Mouse (Mus musculus) limb, embryonic 15.5 days (tissue): ENCODE data around the gene Gm43517. TPM values are rescaled to one million over a fixed set of nuclear protein-coding genes. Genes with fewer than 3 reads are reported as not detected.

ENCODE experiments used
- ATAC-seq: fragments of 200-750 bp; cut with Nextera tagmentation; 2 replicates; pipeline ENCODE4 v1.8.0; 2017; ENCODE audit warnings: low read depth, moderate TSS enrichment; ENCODE audit not compliant: insufficient number of reproducible peaks, low FRiP score, low TSS enrichment
- H3K27ac ChIP-seq: fragments of 300-500 bp; sonication (generic); 2 replicates; pipeline ENCODE4 v1.5.1; 2015; ENCODE audit warnings: moderate library complexity, mild to moderate bottlenecking, inconsistent platforms
- H3K27me3 ChIP-seq: fragments of 300-500 bp; sonication (generic); 2 replicates; pipeline ENCODE4 v1.6.1; 2015; ENCODE audit warnings: inconsistent platforms
- H3K36me3 ChIP-seq: fragments of 300-500 bp; sonication (generic); 2 replicates; pipeline ENCODE4 v1.6.1; 2015; ENCODE audit warnings: inconsistent platforms
- H3K4me1 ChIP-seq: fragments of 300-500 bp; sonication (generic); 2 replicates; pipeline ENCODE4 v1.6.1; 2015; ENCODE audit warnings: inconsistent platforms
- H3K4me2 ChIP-seq: fragments of 300-500 bp; sonication (generic); 2 replicates; pipeline ENCODE4 v1.6.1; 2015; ENCODE audit warnings: mild to moderate bottlenecking, inconsistent platforms
- H3K4me3 ChIP-seq: fragments of 300-500 bp; sonication (generic); 2 replicates; pipeline ENCODE4 v1.5.1; 2015; ENCODE audit warnings: mild to moderate bottlenecking, inconsistent platforms
- H3K9ac ChIP-seq: fragments of 300-500 bp; sonication (generic); 2 replicates; pipeline ENCODE4 v1.6.1; 2015; ENCODE audit warnings: inconsistent platforms
- H3K9me3 ChIP-seq: fragments of 300-500 bp; sonication (generic); 2 replicates; pipeline ENCODE4 v1.6.1; 2016; ENCODE audit warnings: inconsistent platforms
- WGBS: fragments of 180-500 bp; shearing (Covaris S2); methylation state at CpG from one replicate; pipeline ENCODE4 v1.1.7; 2015; 5-methylcytosine and 5-hydroxymethylcytosine counted together
- polyA plus RNA-seq: library from polyadenylated mRNA; unstranded; fragments of >200 nt; fragmentation: Nextera tagmentation; extraction: Ambion mirVana; gene quantifications from 2 replicates; pipeline ENCODE4 v1.2.1, GENCODE M21; 2015

Gene Gm43517
- not detected in 2 replicates for polyA plus RNA-seq

GRCm38 (mm10) chr12:49384876-49385630, at the start of gene Gm43517:
Gene Gm43517 (plus strand): TSS chr12:49385174.
- Histone ChIP-seq H3K9ac (no peak within 1 kb of the TSS), H3K36me3 (no peaks in the 10 kb centered on the region), H3K27ac (no peak within 1 kb of the TSS), H3K9me3 (no peaks in the 10 kb centered on the region; the same call in 1 of the 2 replicates), H3K4me3 (peak within 1 kb of the TSS; percentile 39), H3K27me3 (peaks cover 71% of the 10 kb centered on the region), H3K4me2 (peak within 1 kb of the TSS; percentile 56), H3K4me1 (peaks cover 20% of the 10 kb centered on the region)
- ATAC-seq = no peak
- 2% methylated on average over 74 of the region's 75 CpGs for WGBS

DNA sequence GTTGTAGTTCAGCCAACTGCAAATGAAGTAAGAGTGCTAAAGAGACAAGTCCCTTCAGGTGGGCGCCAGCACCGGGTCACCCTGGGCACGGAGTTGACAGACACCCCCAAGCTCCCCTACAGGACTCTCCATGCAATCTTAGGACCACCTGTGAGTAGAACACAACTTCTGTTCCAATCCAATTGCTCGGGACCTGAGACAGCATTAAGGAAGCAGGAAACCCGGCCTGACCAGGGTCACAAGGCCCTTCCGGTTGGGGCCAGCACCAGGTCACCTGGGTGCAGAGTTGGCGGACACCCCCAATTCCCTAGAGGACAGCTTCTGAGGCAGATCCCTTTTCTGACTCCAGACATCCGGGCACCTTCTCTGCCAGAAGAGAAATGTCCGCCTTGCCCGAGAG, 35.3 kb upstream of the Gm43517 start:
- Histone ChIP-seq H3K36me3 (no peaks in the 10 kb centered on the region), H3K9me3 (no peaks in the 10 kb centered on the region), H3K27ac (no peak overlapping the region), H3K4me3 (no peak overlapping the region), H3K4me2 (no peak overlapping the region), H3K4me1 (no peaks in the 10 kb centered on the region), H3K9ac (no peak overlapping the region), H3K27me3 (no peaks in the 10 kb centered on the region)
- no peak for ATAC-seq
- 85% methylated on average over 10 of the region's 10 CpGs for WGBS

DNA sequence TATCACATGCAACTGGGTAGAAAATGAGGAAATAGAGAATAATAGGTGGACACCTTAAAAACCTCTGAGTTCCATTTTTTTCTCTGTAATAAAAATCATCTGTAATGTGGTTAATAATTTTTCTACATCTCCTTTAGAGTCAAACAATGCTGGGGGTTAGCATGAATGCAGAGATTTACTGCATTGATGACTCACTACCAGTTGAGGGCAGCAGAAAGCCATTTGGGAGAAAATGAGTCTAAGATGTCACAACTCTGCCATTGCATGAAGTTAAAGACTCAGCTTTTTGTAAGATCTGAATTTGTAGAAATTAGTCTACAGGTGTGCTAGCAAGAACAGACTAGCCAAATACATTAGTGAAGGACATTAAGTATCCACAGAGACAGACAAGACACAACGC, 16.0 kb upstream of the Gm43517 start:
- no peak overlapping the region for H3K4me2 ChIP-seq
- no peaks in the 10 kb centered on the region for H3K4me1 ChIP-seq
- no peak overlapping the region for H3K4me3 ChIP-seq
- no peaks in the 10 kb centered on the region for H3K9me3 ChIP-seq
- H3K27ac ChIP-seq = no peak overlapping the region
- H3K9ac ChIP-seq = no peak overlapping the region
- 69% methylated on average over 1 of the region's 1 CpGs for WGBS
- peaks cover 36% of the 10 kb centered on the region for H3K27me3 ChIP-seq
- ATAC-seq = no peak
- H3K36me3 ChIP-seq = no peaks in the 10 kb centered on the region

DNA sequence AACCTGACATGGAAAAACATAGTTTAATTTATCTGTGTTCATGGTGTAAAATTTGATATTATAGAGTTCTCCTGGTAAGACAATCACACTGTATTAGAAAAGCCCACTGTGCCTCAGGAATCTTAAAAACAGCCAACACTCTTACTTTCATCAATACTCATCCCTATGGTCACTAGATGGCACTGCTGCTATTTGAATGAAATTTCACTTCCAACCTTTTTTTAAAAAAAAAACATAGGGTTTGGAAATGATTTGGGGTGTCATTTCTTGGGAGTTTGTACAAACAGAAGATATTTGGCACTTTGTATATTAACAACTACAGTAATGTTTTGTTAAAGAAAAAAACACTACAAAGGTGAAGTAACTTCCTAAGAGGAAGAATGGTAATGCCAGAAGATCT, 12.8 kb upstream of the Gm43517 start:
- Histone ChIP-seq H3K9ac (no peak overlapping the region), H3K9me3 (no peaks in the 10 kb centered on the region), H3K27ac (no peak overlapping the region), H3K36me3 (no peaks in the 10 kb centered on the region), H3K4me2 (no peak overlapping the region), H3K4me3 (no peak overlapping the region), H3K4me1 (peaks cover 5% of the 10 kb centered on the region; the same call in 1 of the 2 replicates), H3K27me3 (peaks cover 66% of the 10 kb centered on the region)
- ATAC-seq = no peak

- peaks cover 5% of the 10 kb centered on the region; the same call in 1 of the 2 replicates for H3K4me1 ChIP-seq
- WGBS = 9% methylated on average over 5 of the region's 5 CpGs
- H3K27ac ChIP-seq = no peak overlapping the region
- no peaks in the 10 kb centered on the region for H3K36me3 ChIP-seq
- H3K9me3 ChIP-seq = no peaks in the 10 kb centered on the region
- ATAC-seq = no peak
- H3K27me3 ChIP-seq = peaks cover 76% of the 10 kb centered on the region
- H3K4me2 ChIP-seq = no peak overlapping the region
- no peak overlapping the region for H3K4me3 ChIP-seq
- H3K9ac ChIP-seq = no peak overlapping the region
These were observed 11.8 kb upstream of the Gm43517 start for GRCm38 (mm10) chr12:49373176-49373575.

GRCm38 (mm10) chr12:49373821-49374605, 11.0 kb upstream of the Gm43517 start:
- ATAC-seq = no peak
- Histone ChIP-seq H3K9ac (no peak overlapping the region), H3K4me2 (peak overlapping the region; percentile 31), H3K4me1 (peaks cover 5% of the 10 kb centered on the region; the same call in 1 of the 2 replicates), H3K36me3 (no peaks in the 10 kb centered on the region), H3K27me3 (peaks cover 84% of the 10 kb centered on the region), H3K4me3 (peak overlapping the region; percentile 16), H3K9me3 (no peaks in the 10 kb centered on the region), H3K27ac (no peak overlapping the region)
- 3% methylated on average over 24 of the region's 24 CpGs for WGBS

DNA sequence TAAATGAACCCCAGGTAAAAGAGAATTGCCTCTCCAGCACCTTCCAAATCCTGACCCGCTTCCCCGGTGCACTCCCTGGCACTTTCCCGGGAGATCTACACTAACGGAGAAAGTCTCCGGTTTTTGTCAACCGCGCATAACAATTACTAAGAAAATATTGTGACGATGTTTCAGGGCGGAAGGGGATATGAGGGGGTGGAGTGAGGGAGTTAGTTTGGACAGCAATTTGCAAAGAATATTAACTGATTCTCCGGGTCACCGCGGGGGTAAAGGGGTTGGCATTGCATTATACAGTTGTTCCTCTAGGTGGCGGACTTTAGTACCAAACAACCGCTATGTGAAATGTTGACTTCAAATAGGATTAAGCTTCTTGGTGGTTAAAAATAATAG, 10.4 kb upstream of the Gm43517 start:
- Histone ChIP-seq H3K27ac (no peak overlapping the region), H3K27me3 (peaks cover 90% of the 10 kb centered on the region), H3K36me3 (no peaks in the 10 kb centered on the region), H3K4me3 (peak overlapping the region; percentile 16), H3K4me1 (peaks cover 5% of the 10 kb centered on the region; the same call in 1 of the 2 replicates), H3K9ac (no peak overlapping the region), H3K9me3 (no peaks in the 10 kb centered on the region), H3K4me2 (peak overlapping the region; percentile 31)
- ATAC-seq = no peak
- under 1% methylated on average over 14 of the region's 14 CpGs for WGBS

DNA sequence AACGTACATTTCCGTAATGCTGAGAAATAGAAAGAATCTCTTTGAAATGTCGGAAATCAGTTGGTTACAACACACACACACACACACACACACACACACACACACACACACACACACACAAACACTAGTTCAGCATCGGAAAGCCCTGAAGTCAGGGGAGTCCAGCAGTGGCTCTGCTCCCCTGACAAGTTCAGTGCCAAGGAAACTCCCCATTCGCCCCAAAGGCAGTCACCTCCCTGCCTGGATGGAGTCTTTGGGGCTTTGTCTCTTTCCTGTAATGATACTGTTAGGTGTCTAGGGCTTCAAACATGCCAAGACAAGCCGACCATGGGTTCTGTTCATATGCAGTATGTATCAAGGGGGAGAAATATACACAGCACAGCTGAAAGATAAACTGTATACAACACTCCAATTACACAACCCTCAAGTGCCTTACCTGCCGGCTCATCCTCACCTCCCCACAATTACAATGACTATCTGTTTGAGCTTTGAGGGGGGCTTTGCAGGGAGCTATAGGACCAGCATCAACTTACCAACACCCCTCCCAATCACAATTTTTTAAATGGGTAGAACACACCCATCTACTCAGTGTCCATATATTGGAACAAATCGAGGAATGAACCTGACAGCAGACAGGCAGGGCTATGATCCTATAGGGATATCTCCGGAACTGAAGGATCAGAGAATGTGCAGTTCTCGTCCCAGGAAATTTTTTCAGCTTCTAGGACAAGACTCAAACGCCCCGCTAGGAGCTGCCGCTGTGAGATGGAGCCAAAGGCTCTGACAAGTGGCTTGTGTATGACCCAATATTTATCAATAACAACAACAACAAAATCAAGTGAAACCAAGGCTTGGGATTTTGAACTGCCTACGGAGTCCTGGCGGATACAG, 9.3 kb upstream of the Gm43517 start:
- ATAC-seq = no peak
- Histone ChIP-seq H3K27me3 (peaks cover 92% of the 10 kb centered on the region), H3K4me2 (no peak overlapping the region), H3K36me3 (no peaks in the 10 kb centered on the region), H3K9me3 (no peaks in the 10 kb centered on the region), H3K27ac (no peak overlapping the region), H3K4me3 (no peak overlapping the region), H3K4me1 (peaks cover 5% of the 10 kb centered on the region; the same call in 1 of the 2 replicates), H3K9ac (no peak overlapping the region)
- WGBS = 3% methylated on average over 15 of the region's 15 CpGs

DNA sequence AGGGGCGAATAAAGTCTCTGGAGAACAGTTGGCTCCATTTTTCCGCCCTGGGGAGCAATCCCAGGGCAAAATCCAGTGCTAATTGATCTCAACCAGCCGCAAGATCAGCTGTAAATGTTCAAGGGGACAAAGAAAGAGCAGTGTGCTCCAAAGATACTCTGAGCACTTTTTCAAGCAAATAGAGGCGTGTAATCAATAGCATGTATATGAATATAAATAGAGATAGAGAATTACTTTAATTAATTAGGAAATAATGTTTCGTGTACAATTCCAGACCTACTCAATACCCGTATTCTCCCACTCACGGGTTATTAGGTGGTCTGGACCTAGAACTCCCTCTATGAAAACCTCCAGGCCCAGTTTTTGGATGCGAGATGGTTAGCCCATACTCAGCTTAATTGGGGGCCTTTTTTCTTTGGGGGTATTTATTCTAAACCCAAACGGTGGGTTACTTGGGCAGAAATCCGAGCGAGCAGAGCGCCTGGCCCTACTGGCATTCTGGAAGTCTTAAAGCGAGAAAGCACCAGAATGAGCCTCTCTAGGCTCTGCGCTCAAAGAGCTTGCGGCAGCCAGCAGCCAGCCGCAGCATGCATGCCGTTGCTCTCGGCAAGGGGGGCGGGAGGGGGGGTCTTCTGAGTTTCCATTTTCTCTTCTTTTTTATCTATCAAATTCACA, 8.5 kb upstream of the Gm43517 start:
- H3K4me2 ChIP-seq = no peak overlapping the region
- ATAC-seq = no peak
- H3K4me1 ChIP-seq = peaks cover 5% of the 10 kb centered on the region; the same call in 1 of the 2 replicates
- H3K36me3 ChIP-seq = no peaks in the 10 kb centered on the region
- H3K9me3 ChIP-seq = no peaks in the 10 kb centered on the region
- H3K27ac ChIP-seq = no peak overlapping the region
- no peak overlapping the region for H3K9ac ChIP-seq
- peaks cover 90% of the 10 kb centered on the region for H3K27me3 ChIP-seq
- 2% methylated on average over 19 of the region's 19 CpGs for WGBS
- no peak overlapping the region for H3K4me3 ChIP-seq

DNA sequence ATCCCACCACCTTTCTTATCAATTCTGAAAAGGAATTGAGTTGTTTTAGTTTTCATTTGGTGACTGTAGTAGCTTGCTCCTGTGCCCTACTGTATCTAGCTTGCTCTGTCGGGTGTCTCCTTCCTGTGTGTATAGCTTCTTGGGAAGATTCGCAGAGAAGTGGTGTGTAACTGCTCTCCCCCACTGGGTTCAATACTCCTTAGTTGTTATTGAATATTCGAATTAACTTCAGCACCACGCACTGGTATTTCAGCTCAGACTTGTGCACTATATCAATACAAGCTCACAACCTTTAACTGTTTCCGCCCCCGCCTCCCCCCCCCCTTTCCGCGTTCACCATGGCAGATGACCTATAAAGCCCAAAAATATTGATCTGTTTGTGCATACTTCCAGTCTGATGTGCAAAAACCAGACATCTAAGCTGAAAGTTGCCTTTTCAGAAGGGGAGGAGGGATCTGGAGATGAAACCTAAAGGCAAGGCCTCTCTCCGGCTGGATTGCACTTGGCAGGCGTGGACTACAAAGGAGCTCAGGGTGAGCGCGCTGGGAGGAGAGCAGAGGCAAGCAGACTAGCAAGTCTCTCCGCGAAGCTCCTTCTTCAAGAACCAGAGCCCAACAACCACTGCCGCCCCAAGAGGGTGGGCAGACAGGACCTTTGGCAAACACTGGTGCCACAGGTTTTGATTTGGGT, 7.5 kb upstream of the Gm43517 start:
- 1% methylated on average over 15 of the region's 15 CpGs for WGBS
- H3K36me3 ChIP-seq = no peaks in the 10 kb centered on the region
- H3K27ac ChIP-seq = no peak overlapping the region
- no peak overlapping the region for H3K4me2 ChIP-seq
- H3K4me3 ChIP-seq = no peak overlapping the region
- H3K9me3 ChIP-seq = no peaks in the 10 kb centered on the region
- H3K4me1 ChIP-seq = peaks cover 5% of the 10 kb centered on the region; the same call in 1 of the 2 replicates
- ATAC-seq = no peak
- H3K27me3 ChIP-seq = peaks cover 96% of the 10 kb centered on the region
- H3K9ac ChIP-seq = no peak overlapping the region

DNA sequence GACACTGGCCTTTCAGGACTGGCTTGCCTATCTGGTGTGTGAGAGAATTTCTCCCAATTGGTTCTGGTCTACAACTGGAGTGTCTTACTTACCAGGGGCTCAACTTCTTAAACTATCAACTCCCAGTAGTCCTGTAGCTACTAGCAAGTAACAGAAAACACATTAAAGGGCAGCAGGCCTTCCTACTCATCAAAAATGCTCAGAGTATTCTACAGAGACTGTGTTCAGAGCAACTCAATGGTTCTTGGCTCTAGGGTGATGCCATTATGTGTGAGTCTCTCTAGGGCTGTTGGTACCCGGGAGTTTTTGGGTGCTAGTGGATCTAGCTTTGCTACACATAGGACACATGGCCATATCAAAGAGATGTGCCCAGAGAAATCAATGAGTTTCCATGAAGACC, 6.1 kb upstream of the Gm43517 start:
- Histone ChIP-seq H3K4me3 (no peak overlapping the region), H3K36me3 (no peaks in the 10 kb centered on the region), H3K4me2 (no peak overlapping the region), H3K27ac (no peak overlapping the region), H3K9ac (no peak overlapping the region), H3K4me1 (peaks cover 15% of the 10 kb centered on the region), H3K9me3 (no peaks in the 10 kb centered on the region), H3K27me3 (peaks cover 96% of the 10 kb centered on the region)
- ATAC-seq = no peak
- WGBS = 7% methylated on average over 1 of the region's 1 CpGs
